Mouse (Mus musculus) forebrain, embryonic 10.5 days (tissue): ENCODE measurements around the gene Hist2h3b. TPM values are rescaled to one million over a fixed set of nuclear protein-coding genes. Genes with fewer than 3 reads are reported as not detected.
"Not testable (repeated sequence)": the region's sequence is repeated elsewhere in the genome, so short reads cannot be mapped to it uniquely, and the experiment has no call there.

ENCODE experiments used
- DNase-seq: peaks from one replicate; pipeline ENCODE4 v3.0.0-alpha.2; 2017; ENCODE audit warnings: low spot score; ENCODE audit errors: extremely low spot score
- H3K27ac ChIP-seq: fragments of 300-500 bp; sonication (generic); 2 replicates; pipeline ENCODE4 v1.5.1; 2016; ENCODE audit warnings: mild to moderate bottlenecking
- H3K27me3 ChIP-seq: fragments of 300-500 bp; sonication (generic); 2 replicates; pipeline ENCODE4 v1.6.1; 2016; ENCODE audit warnings: mild to moderate bottlenecking; ENCODE audit not compliant: poor library complexity, severe bottlenecking
- H3K36me3 ChIP-seq: fragments of 300-500 bp; sonication (generic); replicated peaks from 2 replicates; pipeline ENCODE4 v1.6.1; 2016; ENCODE audit warnings: mild to moderate bottlenecking, moderate library complexity
- H3K4me1 ChIP-seq: fragments of 300-500 bp; sonication (generic); 2 replicates; pipeline ENCODE4 v1.6.1; 2016
- H3K4me3 ChIP-seq: fragments of 300-500 bp; sonication (generic); 2 replicates; pipeline ENCODE4 v1.5.1; 2016; ENCODE audit warnings: mild to moderate bottlenecking, moderate library complexity
- H3K9me3 ChIP-seq: fragments of 300-500 bp; sonication (generic); 2 replicates; pipeline ENCODE4 v1.6.1; 2016; ENCODE audit warnings: mild to moderate bottlenecking, moderate library complexity
- WGBS: fragments of 180-500 bp; shearing (Covaris S2); methylation state at CpG from one replicate; pipeline ENCODE4 v1.1.7; 2016; 5-methylcytosine and 5-hydroxymethylcytosine counted together
- polyA plus RNA-seq: library from polyadenylated mRNA; unstranded; fragments of >200 nt; fragmentation: Nextera tagmentation; extraction: Ambion mirVana; gene quantifications from 2 replicates; pipeline ENCODE4 v1.2.1, GENCODE M21; 2016

Gene Hist2h3b
- polyA plus RNA-seq, 1 experiment from 2014 or later: 48.8 TPM

GRCm38 (mm10) chr3:96273591-96274465 is 5.4 kb downstream of the Hist2h3b start:
- WGBS: 91% methylated on average over 17 of the region's 17 CpGs
- Histone ChIP-seq H3K4me3 (no peak overlapping the region), H3K9me3 (no peaks in the 10 kb centered on the region), H3K36me3 (no peaks in the 10 kb centered on the region), H3K4me1 (peaks cover 20% of the 10 kb centered on the region), H3K27ac (no peak overlapping the region), H3K27me3 (no peaks in the 10 kb centered on the region)
- DNase-seq: no peak

DNA sequence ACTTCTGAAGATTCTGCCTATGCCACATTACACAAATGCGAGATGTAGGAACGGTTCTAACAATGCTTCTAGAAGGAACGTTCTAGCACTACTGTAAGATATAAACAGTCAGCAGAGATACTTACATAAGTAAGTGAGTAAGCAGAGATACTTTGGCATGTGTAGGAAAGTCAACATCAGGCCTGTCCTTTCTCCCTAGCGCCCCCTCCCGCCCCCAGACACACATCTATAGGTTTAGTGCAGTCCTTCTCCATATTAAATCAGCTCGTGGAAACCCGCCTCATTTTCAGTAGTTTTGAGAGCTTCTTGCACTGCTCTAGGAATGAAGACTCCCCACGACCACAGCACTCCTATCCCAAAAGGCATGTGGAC is 9.0 kb downstream of the Hist2h3b start:
- WGBS: 19% methylated on average over 8 of the region's 8 CpGs
- H3K4me1 ChIP-seq: peaks cover 15% of the 10 kb centered on the region
- no peak for DNase-seq
- no peaks in the 10 kb centered on the region for H3K36me3 ChIP-seq
- H3K4me3 ChIP-seq: peak overlapping the region; percentile 61
- peaks cover 8% of the 10 kb centered on the region for H3K27me3 ChIP-seq
- no peaks in the 10 kb centered on the region for H3K9me3 ChIP-seq
- H3K27ac ChIP-seq: peak overlapping the region; percentile 91

DNA sequence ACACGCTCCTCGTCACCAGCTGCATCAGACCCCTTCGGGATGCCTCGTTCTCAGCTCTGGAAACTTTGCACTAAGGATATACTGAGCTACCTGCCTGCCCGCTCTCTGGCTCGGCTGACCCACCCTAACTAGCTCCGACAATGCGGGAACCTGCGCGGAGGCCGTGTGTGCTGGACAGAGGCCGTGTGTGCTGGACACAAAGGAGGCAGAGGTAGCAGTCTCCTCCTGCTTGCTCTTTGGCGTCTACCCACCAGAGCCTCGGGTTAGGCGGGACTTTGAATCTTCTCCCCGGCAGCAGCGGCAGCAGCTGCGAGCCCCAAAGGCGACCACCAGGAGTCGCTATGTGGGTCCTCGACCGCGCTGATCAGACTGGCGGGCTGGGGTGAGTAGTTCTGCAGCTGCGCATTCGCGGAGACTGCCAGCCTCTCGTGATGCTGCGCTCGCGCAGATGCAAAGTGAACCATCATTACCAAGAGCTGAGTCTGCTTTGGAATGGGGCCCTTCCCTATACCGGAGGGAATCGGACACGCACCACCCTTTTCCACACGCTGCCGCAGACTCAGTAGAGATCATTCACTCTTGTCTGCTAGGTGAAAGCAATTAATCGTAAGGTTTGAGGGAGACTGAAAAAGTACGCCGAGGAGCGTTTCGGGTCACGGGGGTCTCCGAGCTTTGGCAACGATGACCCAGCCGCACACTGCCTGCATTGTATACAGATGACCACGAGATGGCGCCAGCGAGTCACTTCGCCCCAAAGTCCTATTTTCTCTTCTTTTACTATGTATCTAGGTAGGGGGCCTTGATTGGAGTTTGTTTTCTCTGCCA is 9.6 kb downstream of the Hist2h3b start:
- Histone ChIP-seq H3K4me3 (peak overlapping the region; percentile 61), H3K27ac (peak overlapping the region; percentile 91), H3K36me3 (no peaks in the 10 kb centered on the region), H3K9me3 (no peaks in the 10 kb centered on the region), H3K27me3 (peaks cover 14% of the 10 kb centered on the region), H3K4me1 (peaks cover 16% of the 10 kb centered on the region)
- under 1% methylated on average over 49 of the region's 49 CpGs for WGBS
- peak; percentile 94 for DNase-seq

DNA sequence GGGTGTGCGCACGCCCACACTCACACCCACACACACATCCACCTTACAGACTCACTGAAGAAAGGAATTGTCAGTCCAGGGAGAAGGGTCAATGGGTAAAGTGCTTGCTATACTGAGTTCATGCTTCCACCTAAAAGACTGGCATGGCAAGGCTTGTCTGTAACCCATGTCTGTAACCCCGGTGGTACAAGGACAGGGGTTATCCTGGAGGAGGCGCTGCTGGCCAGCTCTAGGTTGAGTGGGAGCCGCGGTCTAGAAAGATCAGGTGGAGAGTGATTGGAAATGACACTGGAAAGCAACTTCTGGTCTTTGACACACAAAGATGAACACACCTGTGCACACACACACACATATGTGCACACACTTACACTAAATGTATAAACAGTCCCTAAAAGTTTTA is 12.2 kb downstream of the Hist2h3b start:
- Histone ChIP-seq H3K36me3 (no peaks in the 10 kb centered on the region), H3K27me3 (peaks cover 38% of the 10 kb centered on the region), H3K9me3 (no peaks in the 10 kb centered on the region), H3K27ac (no peak overlapping the region), H3K4me3 (no peak overlapping the region), H3K4me1 (peaks cover 32% of the 10 kb centered on the region)
- no peak for DNase-seq
- WGBS: 56% methylated on average over 6 of the region's 6 CpGs

DNA sequence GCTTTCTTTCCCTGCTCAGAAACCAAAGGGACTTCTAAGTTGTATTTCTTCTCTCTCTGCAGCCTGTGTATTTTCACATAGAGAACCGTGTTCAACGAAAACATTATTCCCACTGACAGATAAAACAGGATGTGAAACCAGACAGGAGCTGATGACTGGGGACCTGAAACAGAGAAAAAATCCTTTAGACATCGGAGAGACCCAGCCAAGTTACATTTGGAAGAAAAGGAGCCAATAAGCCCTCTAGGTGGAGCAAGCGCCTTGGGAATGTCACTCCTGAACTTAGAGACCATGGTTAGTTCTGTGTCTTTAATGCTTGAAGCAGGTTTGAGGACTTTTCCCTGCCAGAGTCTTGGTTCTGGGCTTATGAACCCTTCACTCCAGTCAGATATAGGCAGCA is 16.0 kb downstream of the Hist2h3b start:
- Histone ChIP-seq H3K36me3 (no peaks in the 10 kb centered on the region), H3K27me3 (peaks cover 45% of the 10 kb centered on the region), H3K9me3 (peaks cover 6% of the 10 kb centered on the region; the same call in 1 of the 2 replicates), H3K27ac (no peak overlapping the region), H3K4me3 (peak overlapping the region; percentile 6; the same call in 1 of the 2 replicates), H3K4me1 (peaks cover 22% of the 10 kb centered on the region)
- DNase-seq: no peak
- 20% methylated on average over 4 of the region's 4 CpGs for WGBS

DNA sequence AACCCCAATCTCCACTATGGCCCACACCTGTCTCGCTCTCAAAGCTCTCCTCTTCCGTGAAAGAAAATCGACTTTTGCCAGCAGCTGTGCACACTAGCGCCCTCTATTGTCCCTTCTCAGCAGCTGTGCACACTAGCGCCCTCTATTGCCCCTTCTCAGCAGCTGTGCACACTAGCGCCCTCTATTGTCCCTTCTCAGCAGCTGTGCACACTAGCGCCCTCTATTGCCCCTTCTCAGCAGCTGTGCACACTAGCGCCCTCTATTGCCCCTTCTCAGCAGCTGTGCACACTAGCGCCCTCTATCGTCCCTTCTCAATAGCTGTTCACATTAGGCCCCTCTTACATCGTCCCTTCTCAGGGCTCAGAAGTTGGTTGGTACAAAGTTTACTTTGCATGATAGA is 18.9 kb downstream of the Hist2h3b start:
- DNase-seq, H3K27ac ChIP-seq, H3K4me3 ChIP-seq, H3K9me3 ChIP-seq, H3K36me3 ChIP-seq: not testable (repeated sequence)
- 86% methylated on average over 11 of the region's 11 CpGs for WGBS
- Histone ChIP-seq H3K27me3 (peaks cover 37% of the 10 kb centered on the region), H3K4me1 (peaks cover 22% of the 10 kb centered on the region)

- Histone ChIP-seq H3K27me3 (peaks cover 20% of the 10 kb centered on the region), H3K4me3 (no peak overlapping the region), H3K27ac (no peak overlapping the region), H3K4me1 (peaks cover 15% of the 10 kb centered on the region), H3K9me3 (peaks cover 6% of the 10 kb centered on the region; the same call in 1 of the 2 replicates), H3K36me3 (no peaks in the 10 kb centered on the region)
- 84% methylated on average over 3 of the region's 3 CpGs for WGBS
- no peak for DNase-seq
These were observed 20.7 kb downstream of the Hist2h3b start for GRCm38 (mm10) chr3:96289201-96289600.

- not testable (repeated sequence) for DNase-seq, H3K27ac ChIP-seq, H3K27me3 ChIP-seq, H3K4me3 ChIP-seq, H3K9me3 ChIP-seq, H3K36me3 ChIP-seq
- peaks cover 10% of the 10 kb centered on the region for H3K4me1 ChIP-seq
- 97% methylated on average over 3 of the region's 3 CpGs for WGBS
These were observed 22.3 kb downstream of the Hist2h3b start for GRCm38 (mm10) chr3:96290727-96291126.

DNA sequence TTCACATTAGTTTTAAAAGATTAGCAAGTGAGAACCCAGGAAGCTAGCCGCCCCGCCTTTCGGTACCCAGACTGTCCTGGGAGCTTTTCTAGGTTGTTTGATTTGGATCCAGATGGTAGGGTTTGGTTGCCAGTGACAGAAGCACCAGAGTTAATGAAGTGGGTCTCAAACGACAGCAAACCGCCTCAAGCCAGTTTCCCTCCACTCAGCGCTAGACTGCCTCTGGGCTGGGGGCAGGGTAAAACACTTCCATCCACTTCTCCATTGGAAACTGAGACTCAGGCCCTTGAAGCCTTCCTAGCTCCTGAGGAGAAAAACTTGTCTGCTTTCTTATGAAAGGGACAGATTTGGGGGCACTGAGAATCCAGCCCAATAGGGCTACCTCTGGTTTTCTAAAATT is 24.2 kb downstream of the Hist2h3b start:
- WGBS: 77% methylated on average over 6 of the region's 6 CpGs

GRCm38 (mm10) chr3:96293368-96293767 is 24.9 kb downstream of the Hist2h3b start:
- H3K4me1 ChIP-seq: peaks cover 5% of the 10 kb centered on the region; the same call in 1 of the 2 replicates
- WGBS: 54% methylated on average over 5 of the region's 5 CpGs
- DNase-seq: no peak
- H3K36me3 ChIP-seq: no peaks in the 10 kb centered on the region
- no peaks in the 10 kb centered on the region for H3K9me3 ChIP-seq
- H3K4me3 ChIP-seq: no peak overlapping the region
- H3K27me3 ChIP-seq: no peaks in the 10 kb centered on the region
- no peak overlapping the region for H3K27ac ChIP-seq

More for the DNA sequence above, 24.2 kb downstream of the Hist2h3b start:
- H3K4me1 ChIP-seq: peaks cover 5% of the 10 kb centered on the region; the same call in 1 of the 2 replicates
- no peaks in the 10 kb centered on the region for H3K27me3 ChIP-seq
- no peak overlapping the region for H3K27ac ChIP-seq
- no peaks in the 10 kb centered on the region for H3K36me3 ChIP-seq
- H3K4me3 ChIP-seq: no peak overlapping the region
- no peaks in the 10 kb centered on the region for H3K9me3 ChIP-seq
- DNase-seq: no peak

DNA sequence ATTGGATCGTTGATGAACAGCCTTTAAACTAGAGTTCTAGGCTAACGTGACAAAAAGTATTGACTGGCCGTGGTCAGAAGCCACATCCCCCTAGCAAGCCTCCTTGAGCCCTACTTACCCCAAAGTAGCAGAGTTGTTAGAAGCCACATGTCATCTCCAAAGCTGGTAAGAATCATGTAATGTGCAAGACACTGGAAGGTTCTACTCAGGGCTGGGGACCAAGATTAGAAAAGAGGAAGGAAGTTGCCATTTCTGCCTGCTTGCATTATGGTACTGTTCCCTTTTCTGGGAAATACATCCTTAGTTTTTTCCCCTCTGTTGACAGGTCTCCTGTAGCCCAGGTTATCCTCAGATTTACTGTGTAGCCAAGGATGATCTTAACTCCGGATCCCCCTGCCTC is 25.3 kb downstream of the Hist2h3b start, which contains the start of gene Fcgr1:
TSS of gene Fcgr1 (minus strand) at position 183 of the 400 bp plus-strand sequence.
- no peaks in the 10 kb centered on the region for H3K36me3 ChIP-seq
- H3K27ac ChIP-seq: no peak within 1 kb of the TSS
- H3K4me3 ChIP-seq: no peak within 1 kb of the TSS
- peaks cover 5% of the 10 kb centered on the region; the same call in 1 of the 2 replicates for H3K4me1 ChIP-seq
- no peaks in the 10 kb centered on the region for H3K27me3 ChIP-seq
- DNase-seq: no peak
- H3K9me3 ChIP-seq: no peaks in the 10 kb centered on the region
- 87% methylated on average over 4 of the region's 4 CpGs for WGBS

- Histone ChIP-seq H3K4me1 (no peaks in the 10 kb centered on the region), H3K4me3 (no peak overlapping the region), H3K27ac (no peak overlapping the region), H3K36me3 (no peaks in the 10 kb centered on the region), H3K27me3 (peaks cover 7% of the 10 kb centered on the region; the same call in 1 of the 2 replicates), H3K9me3 (no peaks in the 10 kb centered on the region)
- no peak for DNase-seq
- WGBS: 92% methylated on average over 4 of the region's 4 CpGs
These were observed 29.9 kb downstream of the Hist2h3b start for GRCm38 (mm10) chr3:96298360-96298759.
